Mouse (Mus musculus) liver, embryonic 16.5 days (tissue): ENCODE data around the gene Mkrn2. TPM values are rescaled to one million over a fixed set of nuclear protein-coding genes. Genes with fewer than 3 reads are reported as not detected.
"Not testable (repeated sequence)": the region's sequence is repeated elsewhere in the genome, so short reads cannot be mapped to it uniquely, and the experiment has no call there.

Experiments
- ATAC-seq: fragments of 200-750 bp; cut with Nextera tagmentation; 2 replicates; pipeline ENCODE4 v1.8.0; 2017; ENCODE audit warnings: low read depth, mild to moderate bottlenecking, moderate number of reproducible peaks, moderate library complexity
- H3K27ac ChIP-seq: fragments of 300-500 bp; sonication (generic); 2 replicates; pipeline ENCODE4 v1.5.1; 2014; ENCODE audit warnings: mild to moderate bottlenecking, low read length
- H3K27me3 ChIP-seq: fragments of 300-500 bp; sonication (generic); 2 replicates; pipeline ENCODE4 v1.6.1; 2014; ENCODE audit warnings: low read depth, low read length, mixed read lengths; ENCODE audit not compliant: control insufficient read depth, insufficient read depth
- H3K36me3 ChIP-seq: fragments of 300-500 bp; sonication (generic); 2 replicates; pipeline ENCODE4 v1.6.1; 2014; ENCODE audit warnings: mild to moderate bottlenecking; ENCODE audit not compliant: control insufficient read depth, insufficient read depth
- H3K4me1 ChIP-seq: fragments of 300-500 bp; sonication (generic); 2 replicates; pipeline ENCODE4 v1.6.1; 2014; ENCODE audit warnings: low read depth, low read length, mixed read lengths; ENCODE audit not compliant: control insufficient read depth
- H3K4me2 ChIP-seq: fragments of 300-500 bp; sonication (generic); 2 replicates; pipeline ENCODE4 v1.6.1; 2014; ENCODE audit warnings: low read depth, low read length, mixed read lengths
- H3K4me3 ChIP-seq: fragments of 300-500 bp; sonication (generic); 2 replicates; pipeline ENCODE4 v1.5.1; 2014; ENCODE audit warnings: low read depth, mild to moderate bottlenecking, low read length
- H3K9ac ChIP-seq: fragments of 300-500 bp; sonication (generic); 2 replicates; pipeline ENCODE4 v1.6.1; 2014; ENCODE audit warnings: low read depth, low read length
- H3K9me3 ChIP-seq: fragments of 300-500 bp; sonication (generic); replicated peaks from 2 replicates; pipeline ENCODE4 v1.6.1; 2016; ENCODE audit warnings: low read length; ENCODE audit not compliant: control insufficient read depth
- WGBS: fragments of 180-500 bp; shearing (Covaris S2); extraction: QIAGEN DNeasy Blood & Tissue Kit; methylation state at CpG from one replicate; pipeline ENCODE4 v1.1.7; 2014; ENCODE audit not compliant: insufficient replicate concordance; 5-methylcytosine and 5-hydroxymethylcytosine counted together
- polyA plus RNA-seq: library from polyadenylated mRNA; unstranded; fragments of >200 nt; fragmentation: Nextera tagmentation; extraction: Ambion mirVana; gene quantifications from 2 replicates; pipeline ENCODE4 v1.2.1, GENCODE M21; 2015

Mkrn2 gene
- polyA plus RNA-seq, 1 experiment from 2014 or later = 7.8 TPM

DNA sequence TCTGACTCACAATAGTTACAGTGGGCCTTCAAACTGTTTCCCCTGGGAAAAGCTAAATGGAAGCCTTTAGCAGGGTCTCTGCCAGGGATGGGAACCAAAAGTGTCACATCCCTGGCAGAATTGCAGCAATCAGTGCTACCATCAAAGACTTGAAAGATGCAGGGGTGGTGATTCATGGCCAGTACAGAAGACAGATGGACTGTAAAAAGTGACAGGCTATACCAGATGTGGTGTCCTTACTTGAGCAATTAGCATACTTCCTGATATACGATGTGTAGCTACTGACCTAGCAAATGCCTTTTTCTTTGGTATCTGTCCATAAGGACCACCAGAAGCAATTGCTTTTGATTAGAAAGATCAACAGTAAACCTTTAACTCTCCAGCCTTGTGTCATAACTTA, 19.2 kb downstream of the Mkrn2 start:
- Histone ChIP-seq H3K4me1 (no peaks in the 10 kb centered on the region), H3K9me3 (no peaks in the 10 kb centered on the region), H3K27me3 (no peaks in the 10 kb centered on the region), H3K27ac (no peak overlapping the region), H3K4me2 (no peak overlapping the region), H3K4me3 (no peak overlapping the region), H3K9ac (no peak overlapping the region), H3K36me3 (peaks cover 66% of the 10 kb centered on the region)
- ATAC-seq = no peak
- WGBS = 51% methylated on average over 1 of the region's 1 CpGs

DNA sequence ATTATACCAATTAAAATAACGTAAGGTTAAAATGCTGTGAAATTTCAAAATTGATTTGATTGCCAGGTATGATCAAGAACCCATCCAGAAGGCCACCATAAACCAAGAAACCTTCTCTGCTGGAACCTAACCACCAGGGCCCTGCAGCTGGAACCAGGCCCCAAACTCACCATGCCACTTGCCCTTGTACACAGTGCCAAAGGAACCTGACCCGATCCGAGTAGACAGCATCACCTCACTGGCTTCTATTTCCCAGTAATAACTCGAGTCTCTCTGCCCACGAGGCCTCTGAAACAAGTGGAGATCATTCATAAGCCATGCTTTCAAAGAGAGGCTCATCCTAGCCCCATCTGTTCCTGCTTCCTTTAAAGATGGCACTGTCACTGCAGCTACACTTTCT, 24.4 kb downstream of the Mkrn2 start:
- no peak overlapping the region for H3K4me3 ChIP-seq
- 86% methylated on average over 5 of the region's 5 CpGs for WGBS
- no peaks in the 10 kb centered on the region for H3K9me3 ChIP-seq
- H3K27me3 ChIP-seq = no peaks in the 10 kb centered on the region
- no peak overlapping the region for H3K4me2 ChIP-seq
- ATAC-seq = no peak
- peaks cover 34% of the 10 kb centered on the region for H3K36me3 ChIP-seq
- H3K4me1 ChIP-seq = peaks cover 3% of the 10 kb centered on the region
- H3K27ac ChIP-seq = no peak overlapping the region
- no peak overlapping the region for H3K9ac ChIP-seq

DNA sequence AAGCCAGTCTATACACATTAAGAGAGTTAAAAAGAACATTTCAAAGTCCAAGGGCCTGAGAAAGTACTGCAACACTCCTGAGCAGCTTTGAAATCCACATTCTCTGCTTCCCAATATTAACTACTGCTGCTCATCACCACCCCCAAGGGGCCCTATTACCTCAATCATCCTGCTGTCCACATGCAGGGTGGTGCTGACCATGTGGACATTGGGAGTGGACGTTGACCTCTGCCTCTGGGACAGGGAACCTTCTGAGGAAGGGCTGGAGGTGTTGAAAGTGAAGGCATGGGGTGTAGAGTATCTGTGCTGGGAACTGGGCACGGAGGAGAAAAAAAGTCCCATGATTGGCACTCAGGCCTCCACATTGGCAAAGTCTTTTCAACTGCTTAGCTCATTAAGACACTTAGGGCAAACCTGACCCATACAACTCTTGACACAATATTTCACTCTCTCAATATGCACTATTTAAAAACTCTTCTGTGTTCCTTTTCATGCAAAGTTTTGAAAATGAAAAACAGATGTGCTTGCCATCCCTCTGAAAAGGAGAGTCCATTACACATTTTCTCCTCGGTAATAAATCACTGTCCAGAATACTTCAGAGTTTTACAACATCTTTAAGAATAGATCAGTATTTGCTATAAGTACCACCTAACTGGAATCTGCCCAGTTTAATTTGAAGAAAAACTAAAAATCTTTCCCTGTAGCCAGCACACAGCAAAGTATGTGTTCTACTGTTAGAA, 29.5 kb downstream of the Mkrn2 start:
- H3K9me3 ChIP-seq = no peaks in the 10 kb centered on the region

DNA sequence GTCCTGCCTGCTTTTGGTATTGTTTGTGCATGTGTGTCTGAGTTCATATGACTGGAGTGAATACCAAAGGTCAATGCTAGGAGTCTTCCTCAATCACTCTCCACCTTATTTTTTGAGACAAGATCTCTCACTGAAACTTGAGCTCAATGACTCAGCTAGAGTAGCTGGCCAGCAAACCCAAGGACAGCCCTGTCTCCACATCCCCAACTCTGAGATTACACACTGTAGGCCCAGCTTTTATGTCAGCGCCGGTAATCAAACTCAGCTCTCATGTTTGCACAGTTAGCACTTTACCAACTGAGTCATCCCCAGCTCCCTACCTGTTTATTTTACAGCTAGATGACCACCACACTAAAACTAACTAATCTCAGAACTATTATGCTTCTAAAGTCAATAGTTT, 32.3 kb downstream of the Mkrn2 start:
- H3K9ac ChIP-seq = no peak overlapping the region
- H3K4me1 ChIP-seq = peaks cover 3% of the 10 kb centered on the region
- H3K9me3 ChIP-seq = no peaks in the 10 kb centered on the region
- H3K27ac ChIP-seq = no peak overlapping the region
- WGBS = 92% methylated on average over 2 of the region's 2 CpGs
- ATAC-seq = no peak
- H3K4me3 ChIP-seq = no peak overlapping the region
- H3K27me3 ChIP-seq = no peaks in the 10 kb centered on the region
- H3K4me2 ChIP-seq = no peak overlapping the region
- H3K36me3 ChIP-seq = peaks cover 10% of the 10 kb centered on the region

More for the DNA sequence above, 29.5 kb downstream of the Mkrn2 start:
- Histone ChIP-seq H3K4me3 (no peak overlapping the region), H3K27me3 (no peaks in the 10 kb centered on the region), H3K36me3 (peaks cover 9% of the 10 kb centered on the region), H3K9ac (no peak overlapping the region), H3K4me1 (peaks cover 3% of the 10 kb centered on the region), H3K4me2 (no peak overlapping the region), H3K27ac (no peak overlapping the region)
- WGBS = 79% methylated on average over 3 of the region's 3 CpGs
- peak; percentile 55; the same call in 1 of the 2 replicates for ATAC-seq

DNA sequence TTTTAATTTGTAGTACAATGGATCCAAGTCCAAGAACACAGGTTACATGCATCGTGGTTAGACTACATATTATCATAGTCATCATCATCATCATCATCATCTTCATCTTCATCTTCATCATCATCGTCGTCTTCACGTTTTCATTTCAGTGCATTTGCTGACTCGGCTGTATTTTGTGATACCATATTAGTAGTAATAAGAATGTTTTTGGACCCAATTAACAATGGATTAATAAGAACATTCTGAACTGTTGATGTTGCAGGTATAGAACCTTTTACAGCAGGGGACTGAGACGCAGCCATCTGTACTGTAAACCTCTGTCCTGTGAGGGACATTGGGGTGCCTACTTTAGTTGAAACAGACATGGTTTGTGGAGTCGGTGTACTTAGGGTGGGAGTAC, 36.5 kb downstream of the Mkrn2 start:
- peaks cover 10% of the 10 kb centered on the region for H3K36me3 ChIP-seq
- H3K9ac ChIP-seq, H3K9me3 ChIP-seq, H3K27me3 ChIP-seq, H3K4me1 ChIP-seq, H3K27ac ChIP-seq, ATAC-seq, H3K4me2 ChIP-seq, H3K4me3 ChIP-seq: not testable (repeated sequence)
- WGBS = 77% methylated on average over 7 of the region's 7 CpGs

DNA sequence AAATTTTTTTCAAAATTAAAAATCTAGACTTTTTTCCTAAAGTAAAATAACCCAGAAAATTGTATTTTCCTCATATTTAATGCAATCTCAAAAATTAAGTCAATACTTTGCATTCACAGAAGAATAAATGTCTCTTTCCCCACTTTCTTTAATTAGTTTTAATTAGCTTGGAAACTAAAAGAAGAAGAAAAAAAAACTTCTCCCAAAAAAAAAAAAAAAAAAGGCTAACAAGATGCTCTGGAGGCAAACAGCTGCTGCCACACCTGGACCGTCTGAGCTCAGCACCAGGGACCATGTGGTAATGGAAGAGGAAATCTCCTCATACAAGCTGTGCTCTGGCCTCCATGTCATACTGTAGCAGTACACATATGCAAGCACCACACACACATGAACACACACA, 41.6 kb downstream of the Mkrn2 start:
- Histone ChIP-seq H3K27me3 (no peaks in the 10 kb centered on the region), H3K9ac (no peak overlapping the region), H3K27ac (no peak overlapping the region), H3K4me1 (peaks cover under 1% of the 10 kb centered on the region), H3K4me3 (no peak overlapping the region), H3K4me2 (no peak overlapping the region), H3K9me3 (no peaks in the 10 kb centered on the region), H3K36me3 (0 out of 2 replicates have a peak, but pooled peaks cover 3% of the 10 kb centered on the region)
- WGBS = 87% methylated on average over 1 of the region's 1 CpGs
- no peak for ATAC-seq

DNA sequence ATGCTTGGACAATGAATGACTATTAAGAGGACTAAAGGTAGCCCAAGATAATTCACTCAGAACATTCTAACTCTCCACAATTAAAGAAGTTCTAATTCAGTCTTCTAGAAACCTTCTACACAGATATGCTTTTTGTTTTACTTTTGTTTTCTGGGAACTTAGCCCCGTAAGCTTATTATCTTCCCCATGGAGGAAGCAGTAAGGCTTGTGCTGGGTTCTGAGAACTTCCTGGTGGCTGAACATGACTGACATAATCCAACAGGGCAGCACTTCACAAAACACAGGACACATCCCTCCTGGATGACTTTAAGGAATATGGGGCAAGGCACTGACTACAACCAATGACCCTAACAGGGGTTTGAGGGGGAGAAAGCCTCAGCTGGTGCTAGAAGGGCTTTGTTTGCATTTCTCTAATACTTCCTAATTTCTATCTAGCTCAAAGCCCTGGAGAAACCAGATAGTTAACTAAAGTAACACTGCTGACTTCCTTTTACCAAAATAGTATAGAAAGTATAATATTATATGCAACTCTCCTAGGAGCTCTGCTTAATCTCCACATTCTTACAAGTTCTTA, 48.2 kb downstream of the Mkrn2 start:
- ATAC-seq = no peak
- H3K4me1 ChIP-seq = peaks cover 49% of the 10 kb centered on the region
- H3K27ac ChIP-seq = peak overlapping the region; percentile 75
- H3K9ac ChIP-seq = no peak overlapping the region
- no peaks in the 10 kb centered on the region for H3K36me3 ChIP-seq
- H3K9me3 ChIP-seq = no peaks in the 10 kb centered on the region
- peak overlapping the region; percentile 26 for H3K4me2 ChIP-seq
- no peak overlapping the region for H3K4me3 ChIP-seq
- no peaks in the 10 kb centered on the region for H3K27me3 ChIP-seq
- 19% methylated on average over 1 of the region's 1 CpGs for WGBS

DNA sequence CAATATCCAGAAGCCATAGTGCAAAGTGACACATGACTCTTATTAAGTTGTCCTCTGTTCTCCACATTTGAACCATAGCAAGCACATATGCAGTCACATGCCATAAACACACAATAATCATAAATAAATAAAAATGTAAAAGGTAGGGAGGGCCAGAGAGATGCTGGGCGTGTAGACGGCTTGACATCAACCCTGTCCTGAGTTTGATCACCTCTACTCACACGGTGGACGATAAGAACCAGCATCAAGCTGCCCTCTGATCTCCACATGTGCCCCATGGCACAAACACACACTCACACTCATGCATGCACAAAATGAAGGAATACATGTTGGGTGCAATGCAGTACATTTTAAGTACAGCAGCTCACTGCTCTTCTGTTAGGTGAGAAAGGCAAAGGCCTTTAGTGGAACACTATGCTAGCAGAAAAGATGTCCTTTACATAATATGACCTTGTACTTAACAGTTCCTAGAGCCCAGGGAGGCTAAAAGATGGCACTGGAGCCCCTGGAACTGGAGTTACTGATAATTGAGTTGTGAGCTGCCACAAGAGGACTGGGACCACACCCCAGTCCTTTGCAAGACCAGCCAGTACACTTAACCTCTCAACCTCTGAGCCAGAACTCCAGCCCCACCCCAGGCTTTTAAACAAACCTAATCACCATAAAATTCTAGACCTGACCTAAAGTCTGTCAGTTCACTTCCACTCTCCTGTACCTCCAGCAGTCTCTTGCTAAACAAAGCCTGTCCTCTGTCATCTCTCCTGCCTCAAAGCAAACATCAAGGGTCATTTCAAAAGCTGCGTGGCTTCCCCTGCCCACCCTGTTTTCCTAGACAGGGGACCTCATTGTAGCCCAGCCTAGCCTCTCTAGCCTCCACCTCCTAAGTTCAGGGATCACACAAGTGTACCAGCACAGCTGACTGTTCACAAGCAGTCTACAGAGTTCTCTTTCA, 49.0 kb downstream of the Mkrn2 start:
- Histone ChIP-seq H3K4me1 (peaks cover 51% of the 10 kb centered on the region), H3K9me3 (no peaks in the 10 kb centered on the region), H3K4me3 (no peak overlapping the region), H3K27ac (peak overlapping the region; percentile 75), H3K27me3 (no peaks in the 10 kb centered on the region), H3K4me2 (peak overlapping the region; percentile 44), H3K9ac (peak overlapping the region; percentile 31; the same call in 1 of the 2 replicates), H3K36me3 (no peaks in the 10 kb centered on the region)
- peak; percentile 85 for ATAC-seq
- WGBS = 13% methylated on average over 5 of the region's 5 CpGs
